Mouse (Mus musculus): ENCODE measurements around the gene Agr3.

- TF ChIP-seq POLR2A (IDR thresholded peaks at IDR 0.05; ENCODE audit: low read depth, low read length), result no peak
- no peak for TF ChIP-seq CTCF (conservative IDR thresholded peaks at IDR 0.05; ENCODE audit: insufficient read depth, insufficient read length, low read depth, low read length)
Observed at GRCm38 (mm10) chr12:35925402-35925801, at the start of gene Agr3.
